Mouse (Mus musculus) heart, embryonic 16.5 days (tissue): ENCODE results near the gene Hdac9. TPM values are rescaled to one million over a fixed set of nuclear protein-coding genes. Genes with fewer than 3 reads are reported as not detected.
"Not testable (repeated sequence)": the region's sequence is repeated elsewhere in the genome, so short reads cannot be mapped to it uniquely, and the experiment has no call there.

ENCODE experiments used
- ATAC-seq: fragments of 200-750 bp; cut with Nextera tagmentation; replicated peaks from 2 replicates; pipeline ENCODE4 v1.8.0; 2017; ENCODE audit warnings: moderate number of reproducible peaks; ENCODE audit not compliant: insufficient read depth, low FRiP score; ENCODE audit errors: extremely low read depth
- H3K27ac ChIP-seq: fragments of 300-500 bp; sonication (generic); 2 replicates; pipeline ENCODE4 v1.5.1; 2014; ENCODE audit warnings: mild to moderate bottlenecking, low read length, control low read depth, moderate library complexity
- H3K27me3 ChIP-seq: fragments of 300-500 bp; sonication (generic); 2 replicates; pipeline ENCODE4 v1.6.1; 2014; ENCODE audit warnings: low read length, mixed read lengths; ENCODE audit not compliant: control insufficient read depth, insufficient read depth
- H3K36me3 ChIP-seq: fragments of 300-500 bp; sonication (generic); 2 replicates; pipeline ENCODE4 v1.6.1; 2014; ENCODE audit not compliant: control insufficient read depth, insufficient read depth
- H3K4me1 ChIP-seq: fragments of 300-500 bp; sonication (generic); 2 replicates; pipeline ENCODE4 v1.6.1; 2014; ENCODE audit warnings: low read length, mixed read lengths; ENCODE audit not compliant: control insufficient read depth, insufficient read depth
- H3K4me2 ChIP-seq: fragments of 300-500 bp; sonication (generic); 2 replicates; pipeline ENCODE4 v1.6.1; 2014; ENCODE audit warnings: low read depth, mild to moderate bottlenecking, control low read depth, low read length
- H3K4me3 ChIP-seq: fragments of 300-500 bp; sonication (generic); 2 replicates; pipeline ENCODE4 v1.5.1; 2014; ENCODE audit warnings: mild to moderate bottlenecking, control low read depth, low read length
- H3K9ac ChIP-seq: fragments of 300-500 bp; sonication (generic); 2 replicates; pipeline ENCODE4 v1.6.1; 2014; ENCODE audit warnings: low read length, control low read depth
- H3K9me3 ChIP-seq: fragments of 300-500 bp; sonication (generic); replicated peaks from 2 replicates; pipeline ENCODE4 v1.6.1; 2016; ENCODE audit warnings: low read length; ENCODE audit not compliant: control insufficient read depth
- whole genome bisulfite sequencing: fragments of 180-500 bp; shearing (Covaris S2); extraction: QIAGEN DNeasy Blood & Tissue Kit; methylation state at CpG from one replicate; pipeline ENCODE4 v1.1.7; 2014; 5-methylcytosine and 5-hydroxymethylcytosine counted together
- polyA plus RNA-seq: library from polyadenylated mRNA; unstranded; fragments of >200 nt; fragmentation: Nextera tagmentation; extraction: Ambion mirVana; gene quantifications from 2 replicates; pipeline ENCODE4 v1.2.1, GENCODE M21; 2015

Gene Hdac9
- polyA plus RNA-seq, 1 experiment from 2014 or later, result 21.4 TPM

GRCm38 (mm10) chr12:34487021-34487420 is 429.9 kb downstream of the Hdac9 start:
- Histone ChIP-seq H3K4me3 (no peak overlapping the region), H3K27ac (no peak overlapping the region), H3K27me3 (no peaks in the 10 kb centered on the region), H3K9me3 (no peaks in the 10 kb centered on the region), H3K4me2 (no peak overlapping the region), H3K4me1 (peaks cover 9% of the 10 kb centered on the region), H3K9ac (no peak overlapping the region), H3K36me3 (no peaks in the 10 kb centered on the region)
- 55% methylated on average over 3 of the region's 3 CpGs for WGBS
- no peak for ATAC-seq

DNA sequence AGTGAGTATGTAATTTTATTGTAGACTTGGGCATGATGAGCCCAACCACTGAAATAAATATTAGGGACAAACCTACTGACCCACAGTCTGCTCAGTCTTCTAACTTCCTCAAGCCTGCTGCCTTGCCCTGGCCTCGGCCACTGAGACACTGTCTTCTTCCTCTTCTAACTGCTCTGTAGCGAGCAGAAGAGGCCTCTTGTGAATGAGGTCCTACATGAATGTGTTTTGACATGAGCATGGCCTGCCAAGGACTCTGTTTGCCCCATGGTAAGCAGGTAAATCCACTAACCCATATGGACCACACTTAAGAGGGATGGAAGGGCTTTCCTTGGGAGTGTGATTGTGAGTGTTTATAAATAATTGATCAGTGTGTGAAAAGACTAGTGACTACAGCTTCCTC is 430.9 kb downstream of the Hdac9 start:
- 68% methylated on average over 2 of the region's 2 CpGs for WGBS
- no peak for ATAC-seq
- H3K4me1 ChIP-seq, result peaks cover 9% of the 10 kb centered on the region
- no peak overlapping the region for H3K4me3 ChIP-seq
- H3K27ac ChIP-seq, result no peak overlapping the region
- no peaks in the 10 kb centered on the region for H3K9me3 ChIP-seq
- H3K27me3 ChIP-seq, result no peaks in the 10 kb centered on the region
- no peak overlapping the region for H3K9ac ChIP-seq
- H3K4me2 ChIP-seq, result no peak overlapping the region
- H3K36me3 ChIP-seq, result no peaks in the 10 kb centered on the region

DNA sequence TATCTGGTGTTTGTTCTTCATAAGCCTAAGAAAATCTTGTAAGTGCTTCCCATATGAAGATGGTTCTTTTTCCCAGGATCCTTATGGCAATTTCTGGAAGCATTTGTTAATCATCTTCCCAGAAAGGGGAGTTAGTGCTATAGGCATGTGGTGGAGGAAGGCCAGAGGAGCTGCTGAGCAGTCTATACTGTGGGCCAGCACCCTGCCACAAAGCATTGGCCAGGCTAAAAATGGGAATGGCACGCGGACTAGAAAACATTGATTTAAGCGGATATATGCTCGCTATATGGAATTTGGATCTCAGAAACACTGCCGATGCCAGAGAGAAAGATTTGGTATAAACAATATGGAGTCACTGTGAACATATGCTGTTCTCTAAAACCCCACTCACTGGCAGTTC is 435.2 kb downstream of the Hdac9 start:
- no peak for ATAC-seq
- H3K4me2 ChIP-seq, result no peak overlapping the region
- no peak overlapping the region for H3K27ac ChIP-seq
- WGBS, result 93% methylated on average over 5 of the region's 5 CpGs
- H3K4me3 ChIP-seq, result no peak overlapping the region
- H3K9ac ChIP-seq, result no peak overlapping the region
- no peaks in the 10 kb centered on the region for H3K9me3 ChIP-seq
- no peaks in the 10 kb centered on the region for H3K36me3 ChIP-seq
- H3K4me1 ChIP-seq, result peaks cover 4% of the 10 kb centered on the region; the same call in 1 of the 2 replicates
- no peaks in the 10 kb centered on the region for H3K27me3 ChIP-seq

GRCm38 (mm10) chr12:34472949-34473651 is 443.8 kb downstream of the Hdac9 start:
- peak overlapping the region; percentile 71 for H3K27ac ChIP-seq

DNA sequence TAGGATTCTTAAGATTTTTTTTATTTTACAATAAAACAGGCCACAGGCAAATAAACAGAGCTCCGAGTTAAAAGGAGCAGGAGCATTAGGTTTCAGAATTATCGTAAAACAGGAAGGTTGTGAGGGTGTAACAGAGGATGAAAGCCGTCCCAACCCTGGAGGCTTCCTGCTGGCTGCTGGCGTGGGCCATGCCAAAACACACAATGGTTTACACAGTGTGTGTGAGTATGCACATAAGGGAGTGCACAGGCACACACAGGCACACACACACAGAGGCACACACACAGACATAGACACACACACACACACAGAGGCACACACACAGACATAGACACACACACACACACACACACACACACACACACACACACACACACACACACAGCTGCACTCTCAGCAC is 444.4 kb downstream of the Hdac9 start:
- Histone ChIP-seq H3K4me2 (peak overlapping the region; percentile 46; the same call in 1 of the 2 replicates), H3K27me3 (no peaks in the 10 kb centered on the region), H3K36me3 (no peaks in the 10 kb centered on the region), H3K4me3 (no peak overlapping the region), H3K9me3 (no peaks in the 10 kb centered on the region), H3K4me1 (peaks cover 13% of the 10 kb centered on the region), H3K27ac (peak overlapping the region; percentile 71; the same call in 1 of the 2 replicates), H3K9ac (no peak overlapping the region)
- WGBS, result 44% methylated on average over 4 of the region's 4 CpGs
- peak; percentile 58; the same call in 1 of the 2 replicates for ATAC-seq

More at GRCm38 (mm10) chr12:34472949-34473651, 443.8 kb downstream of the Hdac9 start:
- WGBS, result 57% methylated on average over 10 of the region's 10 CpGs
- Histone ChIP-seq H3K27me3 (no peaks in the 10 kb centered on the region), H3K4me2 (peak overlapping the region; percentile 46), H3K36me3 (no peaks in the 10 kb centered on the region), H3K9me3 (no peaks in the 10 kb centered on the region), H3K4me3 (peak overlapping the region; percentile 15; the same call in 1 of the 2 replicates), H3K4me1 (peaks cover 13% of the 10 kb centered on the region), H3K9ac (0 out of 2 replicates have a peak overlapping the region, but pooled peaks have one; percentile 20)
- 0 out of 2 replicates have a peak, but pooled peaks have one; percentile 45 for ATAC-seq

GRCm38 (mm10) chr12:34461728-34462127 is 455.2 kb downstream of the Hdac9 start:
- Histone ChIP-seq H3K4me2 (no peak overlapping the region), H3K9ac (no peak overlapping the region), H3K9me3 (no peaks in the 10 kb centered on the region), H3K4me3 (no peak overlapping the region), H3K4me1 (no peaks in the 10 kb centered on the region), H3K27ac (no peak overlapping the region), H3K36me3 (no peaks in the 10 kb centered on the region), H3K27me3 (no peaks in the 10 kb centered on the region)
- ATAC-seq, result no peak
- WGBS, result 88% methylated on average over 1 of the region's 1 CpGs

DNA sequence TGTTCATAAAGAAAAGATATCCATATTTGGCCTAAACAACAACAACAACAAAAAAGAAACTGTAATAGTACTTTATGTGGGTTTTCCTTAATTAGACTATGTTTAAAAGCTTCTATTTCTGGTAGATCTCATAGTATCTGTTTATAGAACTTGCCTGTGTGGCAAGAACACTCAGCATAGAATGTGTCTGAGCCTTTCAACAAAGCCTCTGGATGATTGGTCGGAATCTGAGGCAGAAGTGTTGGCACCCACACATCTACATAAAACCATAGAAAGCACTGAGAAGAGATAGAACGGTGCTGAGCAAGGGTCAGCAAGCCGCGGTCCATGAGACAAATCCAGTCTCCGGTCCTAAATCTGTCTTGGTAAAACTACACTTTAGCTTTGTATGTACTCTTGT is 464.3 kb downstream of the Hdac9 start:
- no peaks in the 10 kb centered on the region for H3K9me3 ChIP-seq
- no peaks in the 10 kb centered on the region for H3K27me3 ChIP-seq
- no peaks in the 10 kb centered on the region for H3K36me3 ChIP-seq
- H3K9ac ChIP-seq, result peak overlapping the region; percentile 55; the same call in 1 of the 2 replicates
- no peak overlapping the region; the same call in 1 of the 2 replicates for H3K4me3 ChIP-seq
- 51% methylated on average over 5 of the region's 5 CpGs for WGBS
- H3K4me2 ChIP-seq, result peak overlapping the region; percentile 32
- peak overlapping the region; percentile 84 for H3K27ac ChIP-seq
- H3K4me1 ChIP-seq, result peaks cover 18% of the 10 kb centered on the region
- ATAC-seq, result peak; percentile 75

GRCm38 (mm10) chr12:34451198-34451597 is 465.7 kb downstream of the Hdac9 start:
- Histone ChIP-seq H3K27ac (peak overlapping the region; percentile 8; the same call in 1 of the 2 replicates), H3K4me2 (no peak overlapping the region), H3K27me3 (no peaks in the 10 kb centered on the region), H3K9ac (no peak overlapping the region), H3K9me3 (no peaks in the 10 kb centered on the region), H3K36me3 (no peaks in the 10 kb centered on the region), H3K4me3 (no peak overlapping the region), H3K4me1 (peaks cover 16% of the 10 kb centered on the region)
- no peak for ATAC-seq
- WGBS, result 47% methylated on average over 2 of the region's 2 CpGs

GRCm38 (mm10) chr12:34444724-34445123 is 472.2 kb downstream of the Hdac9 start:
- peak; percentile 84 for ATAC-seq
- not testable (repeated sequence) for H3K4me2 ChIP-seq, H3K9ac ChIP-seq, H3K27me3 ChIP-seq, H3K4me3 ChIP-seq, H3K36me3 ChIP-seq, H3K9me3 ChIP-seq
- Histone ChIP-seq H3K4me1 (peaks cover 11% of the 10 kb centered on the region), H3K27ac (peak overlapping the region; percentile 87)
- WGBS, result 54% methylated on average over 1 of the region's 1 CpGs
